Mouse (Mus musculus) splenic B cell, adult 2 months (primary cell): ENCODE measurements around the gene Ntng1.

ENCODE experiments used
- DNase-seq: peaks from one replicate; pipeline ENCODE4 v3.0.0-alpha.2; 2011; ENCODE audit warnings: low read depth, low spot score
- H3K27me3 ChIP-seq: 2 replicates; pipeline ENCODE4 v1.6.1; 2012; ENCODE audit warnings: mild to moderate bottlenecking, low read length, moderate library complexity, mixed read lengths; ENCODE audit not compliant: control insufficient read depth, poor library complexity, insufficient read depth, severe bottlenecking
- H3K36me3 ChIP-seq: 2 replicates; pipeline ENCODE4 v1.6.1; 2012; ENCODE audit warnings: mild to moderate bottlenecking, low read length, moderate library complexity, mixed read lengths; ENCODE audit not compliant: control insufficient read depth, poor library complexity, insufficient read depth, severe bottlenecking

Ntng1 gene

DNA sequence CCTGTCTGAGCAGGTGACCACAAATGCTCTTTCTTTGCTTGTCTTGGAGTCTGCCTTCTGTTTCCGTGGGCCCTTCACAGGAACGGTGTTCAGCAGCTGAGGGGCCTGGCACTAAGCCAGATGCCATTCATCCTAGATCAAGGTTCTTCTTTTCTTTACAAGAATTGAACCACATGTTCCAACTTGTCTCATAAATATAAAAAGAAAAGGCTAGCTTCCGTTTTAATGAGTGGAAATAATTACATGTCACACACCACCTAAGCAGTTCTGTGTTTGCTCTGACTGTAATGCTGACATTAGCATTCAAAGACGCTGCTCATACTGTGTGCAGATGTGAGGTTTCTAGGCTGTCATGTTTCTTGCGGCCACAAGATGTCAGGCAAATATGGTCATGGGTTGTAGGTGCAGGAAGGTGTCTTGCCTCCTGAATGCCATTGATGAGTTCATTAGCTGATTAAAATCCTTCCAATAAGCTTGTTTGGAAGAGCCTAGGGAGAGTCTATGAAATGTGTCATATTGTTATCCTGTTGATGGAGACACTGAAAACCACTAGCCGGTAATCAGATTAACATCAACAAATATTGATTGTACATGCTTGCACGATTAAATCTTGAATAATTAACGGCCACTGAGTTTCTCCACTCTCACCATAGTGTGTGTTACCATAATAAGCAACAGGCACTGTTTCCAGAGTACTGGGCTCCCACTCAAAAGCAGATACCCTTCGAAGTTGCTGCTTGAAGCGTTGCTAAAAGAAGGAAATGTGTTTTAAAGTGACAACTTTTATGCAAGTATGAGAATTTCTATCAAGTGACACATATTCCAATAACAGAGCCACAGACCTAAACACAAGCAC, 411.3 kb downstream of the Ntng1 start:
- DNase-seq = peak; percentile 2
- no peaks in the 10 kb centered on the region for H3K27me3 ChIP-seq

DNA sequence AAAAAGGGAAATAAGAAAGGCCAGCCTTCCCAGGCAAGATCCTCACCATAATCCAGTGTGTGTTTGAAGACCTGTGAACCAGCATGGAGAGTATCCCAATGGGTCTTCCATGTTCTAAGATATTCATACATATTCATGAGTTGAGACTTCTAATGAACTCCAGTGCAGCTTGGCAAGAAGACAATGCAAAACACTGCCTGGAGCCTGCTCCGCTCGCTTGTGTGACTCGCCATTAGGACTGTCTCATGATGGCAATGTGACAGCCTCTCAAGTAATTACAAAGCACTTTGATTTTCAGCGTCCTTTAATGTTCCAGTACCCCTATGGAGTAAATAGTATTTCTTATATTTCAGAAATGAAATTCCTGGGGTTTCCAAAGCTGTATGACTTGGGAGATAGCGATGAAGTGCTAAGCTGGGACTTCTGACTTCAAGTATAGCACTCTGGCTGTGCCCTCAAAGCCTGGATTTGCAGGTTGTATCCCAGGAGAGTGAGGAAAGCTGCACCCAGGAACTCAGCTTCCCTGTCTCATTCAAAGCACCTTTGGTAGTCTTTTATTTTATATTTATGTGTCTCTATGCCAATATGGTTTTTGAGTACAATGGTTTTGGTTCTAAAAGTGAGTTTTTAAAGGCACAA, 412.1 kb downstream of the Ntng1 start:
- no peaks in the 10 kb centered on the region for H3K36me3 ChIP-seq
- DNase-seq = no peak

More for the DNA sequence above, 411.3 kb downstream of the Ntng1 start:
- no peaks in the 10 kb centered on the region for H3K36me3 ChIP-seq

More for the DNA sequence above, 412.1 kb downstream of the Ntng1 start:
- no peaks in the 10 kb centered on the region for H3K27me3 ChIP-seq
